10 mouse cellular contexts compared by ENCODE assay signal in genomic region chr1:191299215-191299942, GRCm38 (mm10). TPM values are rescaled to one million over a fixed set of nuclear protein-coding genes. Genes with fewer than 3 reads are reported as not detected.
DNase-seq lines count a peak whose midpoint lies in the region; TF ChIP-seq lines count a peak whose summit lies in the region.
"Had no signal": no experiment of that assay in that cellular context is flagged by ENCODE, and none has a peak within 500 bp of the region (broad histone marks: within the 10 kb centered on the region; RNA-seq: fewer than 3 reads in every experiment).

No protein-coding gene starts in this region.

- DNase-seq in cerebellum, postnatal 25 days, result peak; percentile 30 to 62
- DNase-seq in cerebellum, adult 9-10 months, result no peak
- DNase-seq in thymus, adult 2 months, result peak; percentile 36
- DNase-seq in thymus, adult 18-20 months, result no peak
- DNase-seq in heart, adult 11 months, result peak; percentile 97
- peak; percentile 63 to 76 for DNase-seq in left cerebral cortex, postnatal 14 days (ENCODE audit: low spot score in 2 of 2)
- peak; percentile 48 to 68 for DNase-seq in right cerebral cortex, adult 2 months (ENCODE audit: low spot score in 2 of 2)
- no peak for DNase-seq in urinary bladder, postnatal 36 days (ENCODE audit: low spot score in 2 of 2)

- no peak for TF ChIP-seq POLR2A in thymus, adult 2 months (IDR thresholded peaks at IDR 0.05; ENCODE audit: control insufficient read depth, extremely low read depth, insufficient read depth, low read length, poor library complexity)

- intact Hi-C loops in left cerebral cortex, postnatal 14 days (cut with DNase I), result no loop called here

- no peaks in the 10 kb centered on the region for H3K4me1 ChIP-seq in thymus, adult 2 months (replicated peaks; ENCODE audit: control insufficient read depth, insufficient read depth, low read length)
- H3K4me1 ChIP-seq: neural tube, embryonic 12.5 days had no signal

- no peaks in the 10 kb centered on the region for H3K36me3 ChIP-seq in thymus, adult 2 months (ENCODE audit: control insufficient read depth, insufficient read depth, low read length)
- H3K36me3 ChIP-seq: G1E; neural tube, embryonic 12.5 days had no signal

- TF ChIP-seq CTCF in thymus, adult 2 months (IDR thresholded peaks at IDR 0.05; ENCODE audit: borderline replicate concordance, control insufficient read depth, extremely low read depth, insufficient read depth, low read length, poor library complexity), result peak; percentile 61; the same call in 1 of the 2 replicates

- H3K27me3 ChIP-seq in thymus, adult 2 months (ENCODE audit: control insufficient read depth, insufficient read depth, low read length), result no peaks in the 10 kb centered on the region
- H3K27me3 ChIP-seq: neural tube, embryonic 12.5 days had no signal

- no peak overlapping the region for H3K27ac ChIP-seq in thymus, adult 2 months (ENCODE audit: control insufficient read depth, insufficient read depth, low read length)
- H3K27ac ChIP-seq: neural tube, embryonic 12.5 days had no signal

- 67% methylated on average over 11 of the region's 11 CpGs for WGBS in thymus, adult 2 months

- no peak overlapping the region for H3K4me3 ChIP-seq in thymus, adult 2 months (ENCODE audit: control insufficient read depth, insufficient read depth, low read length)
- H3K4me3 ChIP-seq: neural tube, embryonic 12.5 days had no signal

RNA-seq across cellular contexts. Expression of gene Nenf, which starts 18.6 kb away (rescaled TPM):
- polyA plus RNA-seq in thymus, adult 2 months (2012; rRNA removed), result 47.1 and 64.5 TPM in 2 replicates
- total RNA-seq in left cerebral cortex, postnatal 14 days (2021), result 10 to 100 TPM; 68.6 to 70.4 TPM

RNA-seq across cellular contexts. Expression of gene Tmem206, which starts 26.3 kb away (rescaled TPM):
- polyA plus RNA-seq in thymus, adult 2 months (2012; rRNA removed), result 17.2 and 17.8 TPM in 2 replicates
- 1 to 10 TPM; 8.6 to 9.2 TPM for total RNA-seq in left cerebral cortex, postnatal 14 days (2021)

Comparison
In these comparisons a context has a peak if more than half of its experiments do, and no peak if none do; other contexts are left out.
1. DNase-seq: peak in cerebellum, postnatal 25 days (2 of 2), thymus, adult 2 months (single experiment), heart, adult 11 months (single experiment), left cerebral cortex, postnatal 14 days (2 of 2) and right cerebral cortex, adult 2 months (2 of 2); none in cerebellum, adult 9-10 months (single experiment), thymus, adult 18-20 months (0 of 2) and urinary bladder, postnatal 36 days (0 of 2).